In the genomic region with DNA sequence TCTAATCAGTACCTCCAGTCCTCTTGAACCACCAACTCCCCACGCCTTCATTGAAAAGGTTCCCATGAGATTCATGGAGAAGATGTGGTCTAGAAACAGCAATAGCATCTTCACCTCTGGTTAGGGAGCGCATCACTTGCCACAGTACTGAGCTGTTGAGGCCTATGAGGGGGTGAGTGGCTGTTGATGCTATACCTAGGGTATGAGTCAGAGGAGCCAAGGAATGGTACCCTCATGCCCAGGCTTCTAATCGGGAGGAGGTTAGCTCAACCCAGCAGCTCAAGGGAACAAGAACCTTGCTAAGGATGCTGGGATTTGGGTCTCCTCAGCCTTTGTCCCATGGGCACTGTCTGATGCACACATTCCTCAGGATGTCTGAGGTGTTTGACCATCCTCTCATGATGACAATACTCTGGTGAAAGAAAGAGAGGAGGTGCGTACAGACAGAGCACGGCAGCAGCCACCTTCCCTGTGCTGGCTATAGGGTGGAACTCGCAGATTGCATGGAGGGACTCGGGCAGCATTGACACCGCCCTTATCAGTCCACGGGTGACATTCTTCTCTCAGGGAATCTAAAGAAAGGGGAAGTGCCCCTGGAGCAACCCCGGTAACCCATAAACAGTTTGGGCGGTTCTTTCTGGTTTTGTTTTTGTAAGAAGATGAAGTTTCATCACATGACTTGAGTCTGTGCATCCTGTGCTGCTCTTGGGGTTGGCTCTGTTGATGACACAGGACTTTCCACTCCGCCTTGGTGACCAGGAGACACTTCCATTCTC, we compare ENCODE assay signal across 9 mouse cellular contexts. TPM values are rescaled to one million over a fixed set of nuclear protein-coding genes. Genes with fewer than 3 reads are reported as not detected.
A peak's percentile ranks its signal among the peaks of the same experiment; 100 is the strongest.
DNase-seq lines count a peak whose midpoint lies in the region; ATAC-seq and TF ChIP-seq lines count a peak whose summit lies in the region.
"Had no signal": no experiment of that assay in that cellular context is flagged by ENCODE, and none has a peak within 500 bp of the region (broad histone marks: within the 10 kb centered on the region; RNA-seq: fewer than 3 reads in every experiment).

No protein-coding gene starts in this region.

- no peaks in the 10 kb centered on the region for H3K79me2 ChIP-seq in liver, adult 2 months (ENCODE audit: control insufficient read depth, insufficient read depth, low read length)

- no peaks in the 10 kb centered on the region for H3K36me3 ChIP-seq in forebrain, embryonic 12.5 days (replicated peaks)
- H3K36me3 ChIP-seq in forebrain, embryonic 14.5 days (ENCODE audit: control insufficient read depth, insufficient read depth, low read length): no peaks in the 10 kb centered on the region
- H3K36me3 ChIP-seq in liver, adult 2 months (ENCODE audit: control insufficient read depth, insufficient read depth, low read length): no peaks in the 10 kb centered on the region
- H3K36me3 ChIP-seq in liver, embryonic 12.5 days: 0 out of 2 replicates have a peak, but pooled peaks cover 3% of the 10 kb centered on the region
- no peaks in the 10 kb centered on the region for H3K36me3 ChIP-seq in embryonic facial prominence, embryonic 10.5 days (replicated peaks)
- no peaks in the 10 kb centered on the region for H3K36me3 ChIP-seq in hindbrain, embryonic 14.5 days (replicated peaks; ENCODE audit: control insufficient read depth, insufficient read depth)
- H3K36me3 ChIP-seq: liver, embryonic 13.5 days had no signal

- no peaks in the 10 kb centered on the region for H3K9me3 ChIP-seq in forebrain, embryonic 12.5 days
- H3K9me3 ChIP-seq in forebrain, embryonic 14.5 days (replicated peaks; ENCODE audit: control insufficient read depth, low read length): no peaks in the 10 kb centered on the region
- no peaks in the 10 kb centered on the region; the same call in 1 of the 2 replicates for H3K9me3 ChIP-seq in liver, embryonic 12.5 days (replicated peaks)
- no peaks in the 10 kb centered on the region for H3K9me3 ChIP-seq in embryonic facial prominence, embryonic 10.5 days
- H3K9me3 ChIP-seq in hindbrain, embryonic 14.5 days (ENCODE audit: control insufficient read depth, low read length): no peaks in the 10 kb centered on the region

- no peak overlapping the region for H3K4me3 ChIP-seq in forebrain, embryonic 12.5 days (replicated peaks)
- no peak overlapping the region for H3K4me3 ChIP-seq in forebrain, embryonic 14.5 days (ENCODE audit: low read depth, low read length)
- H3K4me3 ChIP-seq in liver, adult 2 months (ENCODE audit: insufficient read depth, low read depth, low read length): no peak overlapping the region
- H3K4me3 ChIP-seq in liver, embryonic 12.5 days: no peak overlapping the region
- no peak overlapping the region for H3K4me3 ChIP-seq in embryonic facial prominence, embryonic 10.5 days
- no peak overlapping the region for H3K4me3 ChIP-seq in hindbrain, embryonic 14.5 days (replicated peaks; ENCODE audit: low read length)
- H3K4me3 ChIP-seq: liver, embryonic 13.5 days had no signal

- DNase-seq in forebrain, embryonic 14.5 days (ENCODE audit: low spot score): no peak
- DNase-seq in liver, adult 2 months (ENCODE audit: extremely low read depth, low read depth, low spot score): peak; percentile 29
- DNase-seq in embryonic facial prominence, embryonic 10.5 days (ENCODE audit: low spot score): no peak
- DNase-seq in monocyte, adult 2 months (ENCODE audit: low read depth in 1 of 2, low spot score in 2 of 2): peak; percentile 39 to 64
- no peak for DNase-seq in yolk sac, embryonic 10.5 days (ENCODE audit: low spot score)
- DNase-seq in hindbrain, embryonic 14.5 days (ENCODE audit: low spot score): no peak
- DNase-seq: liver, embryonic 13.5 days had no signal

- no peak for TF ChIP-seq POLR2A in liver, adult 2 months (IDR thresholded peaks at IDR 0.05; ENCODE audit: extremely low read depth, insufficient read depth, low read length)

- no peaks in the 10 kb centered on the region for H3K27me3 ChIP-seq in forebrain, embryonic 12.5 days
- H3K27me3 ChIP-seq in forebrain, embryonic 14.5 days (replicated peaks; ENCODE audit: control insufficient read depth, insufficient read depth, low read length): no peaks in the 10 kb centered on the region
- no peaks in the 10 kb centered on the region for H3K27me3 ChIP-seq in liver, adult 2 months (ENCODE audit: control insufficient read depth, insufficient read depth, low read length)
- H3K27me3 ChIP-seq in liver, embryonic 12.5 days (replicated peaks): 0 out of 2 replicates have a peak, but pooled peaks cover 7% of the 10 kb centered on the region
- H3K27me3 ChIP-seq in embryonic facial prominence, embryonic 10.5 days (replicated peaks; ENCODE audit: low read depth, poor library complexity, severe bottlenecking): no peaks in the 10 kb centered on the region
- H3K27me3 ChIP-seq in hindbrain, embryonic 14.5 days (ENCODE audit: control insufficient read depth, insufficient read depth, low read length): no peaks in the 10 kb centered on the region
- H3K27me3 ChIP-seq: liver, embryonic 13.5 days had no signal

- H3K27ac ChIP-seq in forebrain, embryonic 12.5 days: 0 out of 2 replicates have a peak overlapping the region, but pooled peaks have one; percentile 50
- no peak overlapping the region for H3K27ac ChIP-seq in forebrain, embryonic 14.5 days (ENCODE audit: low read depth, low read length)
- no peak overlapping the region for H3K27ac ChIP-seq in liver, adult 2 months (replicated peaks; ENCODE audit: insufficient read depth, low read depth, low read length)
- no peak overlapping the region for H3K27ac ChIP-seq in liver, embryonic 12.5 days
- 0 out of 2 replicates have a peak overlapping the region, but pooled peaks have one; percentile 3 for H3K27ac ChIP-seq in embryonic facial prominence, embryonic 10.5 days (replicated peaks)
- H3K27ac ChIP-seq in hindbrain, embryonic 14.5 days: no peak overlapping the region
- H3K27ac ChIP-seq: liver, embryonic 13.5 days had no signal

- 91% methylated on average over 12 of the region's 12 CpGs for WGBS in forebrain, embryonic 12.5 days
- 94% methylated on average over 12 of the region's 12 CpGs for WGBS in forebrain, embryonic 14.5 days
- WGBS in liver, adult 2 months: 78% methylated on average over 12 of the region's 12 CpGs
- 44% methylated on average over 12 of the region's 12 CpGs for WGBS in liver, embryonic 12.5 days (ENCODE audit: insufficient replicate concordance)
- WGBS in embryonic facial prominence, embryonic 10.5 days: 91% methylated on average over 12 of the region's 12 CpGs
- 91% methylated on average over 12 of the region's 12 CpGs for WGBS in hindbrain, embryonic 14.5 days

- H3K4me2 ChIP-seq in forebrain, embryonic 12.5 days: no peak overlapping the region
- no peak overlapping the region for H3K4me2 ChIP-seq in forebrain, embryonic 14.5 days (ENCODE audit: low read length)
- no peak overlapping the region for H3K4me2 ChIP-seq in liver, embryonic 12.5 days
- no peak overlapping the region for H3K4me2 ChIP-seq in hindbrain, embryonic 14.5 days (replicated peaks)
- H3K4me2 ChIP-seq: liver, embryonic 13.5 days had no signal

- ATAC-seq in forebrain, embryonic 12.5 days (ENCODE audit: low FRiP score): no peak
- ATAC-seq in forebrain, embryonic 14.5 days: no peak
- ATAC-seq in liver, embryonic 12.5 days: no peak
- no peak for ATAC-seq in hindbrain, embryonic 14.5 days (ENCODE audit: low FRiP score)

- H3K4me1 ChIP-seq in forebrain, embryonic 12.5 days: peaks cover 24% of the 10 kb centered on the region
- H3K4me1 ChIP-seq in forebrain, embryonic 14.5 days (ENCODE audit: control insufficient read depth, insufficient read depth, low read length): peaks cover 19% of the 10 kb centered on the region
- H3K4me1 ChIP-seq in liver, adult 2 months (ENCODE audit: control insufficient read depth, insufficient read depth, low read length): peaks cover 9% of the 10 kb centered on the region; the same call in 1 of the 2 replicates
- peaks cover 55% of the 10 kb centered on the region for H3K4me1 ChIP-seq in liver, embryonic 12.5 days
- peaks cover 45% of the 10 kb centered on the region for H3K4me1 ChIP-seq in embryonic facial prominence, embryonic 10.5 days
- no peaks in the 10 kb centered on the region for H3K4me1 ChIP-seq in hindbrain, embryonic 14.5 days (replicated peaks; ENCODE audit: control insufficient read depth, insufficient read depth, low read length)

- no peak for TF ChIP-seq CTCF in liver, adult 2 months (IDR thresholded peaks at IDR 0.05; ENCODE audit: low read depth, low read length)

- H3K9ac ChIP-seq in forebrain, embryonic 12.5 days: no peak overlapping the region
- no peak overlapping the region for H3K9ac ChIP-seq in forebrain, embryonic 14.5 days (ENCODE audit: low read length)
- no peak overlapping the region for H3K9ac ChIP-seq in liver, adult 2 months (ENCODE audit: low read depth, low read length)
- no peak overlapping the region for H3K9ac ChIP-seq in liver, embryonic 12.5 days
- H3K9ac ChIP-seq in hindbrain, embryonic 14.5 days: no peak overlapping the region
- H3K9ac ChIP-seq: liver, embryonic 13.5 days had no signal

RNA-seq across cellular contexts. Expression of gene Sec14l1, which starts 5.6 kb away (rescaled TPM):
- polyA plus RNA-seq in forebrain, embryonic 12.5 days (2016; fragmentation: Nextera tagmentation; extraction: Ambion mirVana): 67.2 and 67.6 TPM in 2 replicates
- polyA plus RNA-seq in forebrain, embryonic 14.5 days (2014; fragmentation: Nextera tagmentation; extraction: Ambion mirVana): 43.6 and 56.3 TPM in 2 replicates
- total RNA-seq in liver, adult 2 months (2014; rRNA removed): 4.6 and 6.0 TPM in 2 replicates
- polyA plus RNA-seq in liver, adult 2 months (2012; rRNA removed): 6.7 and 8.2 TPM in 2 replicates
- polyA plus RNA-seq in liver, embryonic 12.5 days (2016; fragmentation: Nextera tagmentation; extraction: Ambion mirVana): 26.9 and 27.5 TPM in 2 replicates
- 50.6 and 51.8 TPM in 2 replicates for polyA plus RNA-seq in embryonic facial prominence, embryonic 10.5 days (2016; fragmentation: Nextera tagmentation; extraction: Ambion mirVana)
- 41.2 and 41.9 TPM in 2 replicates for polyA plus RNA-seq in hindbrain, embryonic 14.5 days (2014; fragmentation: Nextera tagmentation; extraction: Ambion mirVana)

Comparison
In these comparisons a context has a peak if more than half of its experiments do, and no peak if none do; other contexts are left out.
1. H3K27ac ChIP-seq: peak in forebrain, embryonic 12.5 days (single experiment) and embryonic facial prominence, embryonic 10.5 days (single experiment); none in forebrain, embryonic 14.5 days (single experiment), liver, adult 2 months (single experiment), liver, embryonic 12.5 days (single experiment) and hindbrain, embryonic 14.5 days (single experiment).
2. DNase-seq: peak in liver, adult 2 months (single experiment) and monocyte, adult 2 months (2 of 2); none in forebrain, embryonic 14.5 days (single experiment), embryonic facial prominence, embryonic 10.5 days (single experiment), yolk sac, embryonic 10.5 days (single experiment) and hindbrain, embryonic 14.5 days (single experiment).